Mouse (Mus musculus) MEL (cell line): ENCODE data around the gene Adtrp.

ENCODE experiments used
- CTCF ChIP-seq, 3 experiments: IDR thresholded peaks in 2 of 3; conservative IDR thresholded peaks in 1 of 3; 2 replicates each; pipeline ENCODE4 v1.5.1; 2011 to 2012; ENCODE audit warnings: low read length in 3 of 3, low read depth in 2 of 3, mild to moderate bottlenecking in 2 of 3, improper control_type of control experiment in 1 of 3, inconsistent platforms in 1 of 3, mixed read lengths in 1 of 3, moderate library complexity in 1 of 3; ENCODE audit not compliant: control insufficient read depth in 1 of 3, insufficient read depth in 1 of 3, poor library complexity in 1 of 3, severe bottlenecking in 1 of 3
- GATA1 ChIP-seq: IDR thresholded peaks from 2 replicates; pipeline ENCODE4 v1.6.1; 2011; ENCODE audit warnings: low read depth, low read length, improper control_type of control experiment
- NRF1 ChIP-seq: IDR thresholded peaks from 2 replicates; pipeline ENCODE4 v1.6.1; 2014; ENCODE audit warnings: low read depth, mild to moderate bottlenecking, inconsistent platforms, low read length, improper control_type of control experiment, moderate library complexity; ENCODE audit not compliant: poor library complexity, insufficient read depth, severe bottlenecking
- POLR2A ChIP-seq, 2 experiments: IDR thresholded peaks; 2 replicates each; pipeline ENCODE4 v1.6.1; 2011 to 2012; ENCODE audit warnings: low read length in 2 of 2, mild to moderate bottlenecking in 2 of 2, control low read depth in 1 of 2, improper control_type of control experiment in 1 of 2, low read depth in 1 of 2, moderate library complexity in 1 of 2; ENCODE audit not compliant: control insufficient read depth in 1 of 2, insufficient read depth in 1 of 2, poor library complexity in 1 of 2
- ZKSCAN1 ChIP-seq: IDR thresholded peaks from 2 replicates; pipeline ENCODE4 v1.6.1; 2012; ENCODE audit warnings: low read depth, mild to moderate bottlenecking, inconsistent platforms, low read length, improper control_type of control experiment, moderate library complexity

DNA sequence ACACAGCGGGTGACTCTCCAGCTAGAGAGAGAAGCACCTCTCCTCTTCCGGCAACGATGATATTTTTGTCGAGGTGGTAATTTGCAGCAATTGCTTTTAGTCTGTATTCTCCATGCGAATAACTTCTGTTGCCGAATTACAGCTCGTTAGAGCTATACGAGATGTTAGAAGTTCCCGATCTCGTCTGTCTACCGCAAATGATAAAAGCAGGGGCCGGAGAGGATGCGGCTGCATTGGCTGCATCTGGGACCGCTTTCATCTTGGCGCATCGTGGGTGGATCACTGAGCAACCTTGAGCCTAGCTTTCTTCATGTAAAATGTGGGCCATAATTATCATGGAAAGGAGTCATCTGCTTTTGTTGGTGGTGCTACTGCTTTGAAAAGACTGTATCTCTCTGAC is 128.2 kb downstream of the Adtrp start:
- TF ChIP-seq POLR2A (IDR thresholded peaks at IDR 0.05; ENCODE audit: control insufficient read depth in 1 of 2, insufficient read depth in 1 of 2, low read depth in 1 of 2, low read length in 2 of 2, poor library complexity in 1 of 2): no peak
- TF ChIP-seq CTCF (IDR thresholded peaks at IDR 0.05 in 2 of 3, conservative IDR thresholded peaks at IDR 0.05 in 1 of 3; ENCODE audit: control insufficient read depth in 1 of 3, insufficient read depth in 1 of 3, low read depth in 2 of 3, low read length in 3 of 3, poor library complexity in 1 of 3, severe bottlenecking in 1 of 3): no peak
- no peak for TF ChIP-seq ZKSCAN1
- TF ChIP-seq NRF1: no peak
- no peak for TF ChIP-seq GATA1
